25 mouse cellular contexts compared by ENCODE assay signal in the genomic region with DNA sequence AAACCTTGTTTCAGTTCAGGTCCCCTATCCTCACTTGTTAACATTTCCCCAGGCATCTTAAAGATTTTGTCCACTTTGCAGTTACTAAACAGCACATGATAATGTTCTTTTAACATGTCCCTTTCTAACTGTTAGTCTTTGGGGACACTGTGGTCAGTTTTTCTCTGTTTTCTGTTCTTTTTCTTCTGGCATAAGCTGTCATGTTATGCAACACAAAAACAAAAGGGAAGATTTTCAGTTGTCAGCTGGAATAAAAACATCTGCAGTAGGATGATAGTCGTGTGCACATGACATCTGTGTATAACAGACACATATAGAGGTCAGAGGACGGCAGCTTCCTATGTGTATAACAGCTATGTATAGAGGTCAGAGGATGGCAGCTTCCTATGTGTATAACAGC. TPM values are rescaled to one million over a fixed set of nuclear protein-coding genes. Genes with fewer than 3 reads are reported as not detected.
"Had no signal": no experiment of that assay in that cellular context is flagged by ENCODE, and none has a peak within 500 bp of the region (broad histone marks: within the 10 kb centered on the region; RNA-seq: fewer than 3 reads in every experiment).

No protein-coding gene starts in this region.

- H3K27ac ChIP-seq: heart, adult 2 months; hindbrain, embryonic 13.5 days; hindbrain, embryonic 15.5 days; hindbrain, postnatal 0 days; kidney, embryonic 15.5 days; kidney, postnatal 0 days; limb, embryonic 13.5 days; limb, embryonic 15.5 days; liver, embryonic 12.5 days; liver, embryonic 14.5 days had no signal

- H3K4me1 ChIP-seq: liver, embryonic 12.5 days had no signal

- ATAC-seq: hindbrain, postnatal 0 days; intestine, embryonic 16.5 days; liver, embryonic 12.5 days had no signal

- H3K4me3 ChIP-seq: heart, adult 2 months; heart, embryonic 12.5 days; hindbrain, embryonic 13.5 days; hindbrain, embryonic 15.5 days; kidney, embryonic 15.5 days; limb, embryonic 13.5 days; limb, embryonic 15.5 days; liver, embryonic 12.5 days had no signal

- H3K4me2 ChIP-seq: heart, embryonic 12.5 days; hindbrain, embryonic 13.5 days; hindbrain, embryonic 15.5 days; kidney, embryonic 15.5 days; limb, embryonic 13.5 days; limb, embryonic 15.5 days; liver, embryonic 12.5 days had no signal

- H3K36me3 ChIP-seq: heart, embryonic 12.5 days; hindbrain, embryonic 13.5 days; hindbrain, embryonic 15.5 days; kidney, embryonic 15.5 days; limb, embryonic 13.5 days; limb, embryonic 15.5 days; liver, embryonic 12.5 days had no signal

- DNase-seq: gastrocnemius, postnatal 10 days; gastrocnemius, postnatal 25 days; heart, adult 2 months; heart, postnatal 10 days; heart, postnatal 36 days; kidney, adult 11 months; kidney, adult 2 months; kidney, adult 9 months; kidney, postnatal 14 days; kidney, postnatal 36 days; layer of hippocampus, adult 9-11 months; layer of hippocampus, postnatal 36 days; left cerebral cortex, postnatal 4 days had no signal

- H3K9ac ChIP-seq: heart, embryonic 12.5 days; hindbrain, embryonic 13.5 days; hindbrain, embryonic 15.5 days; kidney, embryonic 15.5 days; limb, embryonic 13.5 days; limb, embryonic 15.5 days; liver, embryonic 12.5 days; liver, embryonic 14.5 days had no signal

- H3K27me3 ChIP-seq: heart, embryonic 12.5 days; hindbrain, embryonic 13.5 days; hindbrain, embryonic 15.5 days; kidney, embryonic 15.5 days; limb, embryonic 13.5 days; limb, embryonic 15.5 days had no signal

- H3K9me3 ChIP-seq: heart, embryonic 12.5 days; hindbrain, embryonic 13.5 days; hindbrain, embryonic 15.5 days; kidney, embryonic 15.5 days; limb, embryonic 13.5 days; limb, embryonic 15.5 days; liver, embryonic 12.5 days had no signal

RNA-seq across cellular contexts. Expression of gene Plekhh2, which starts 5.8 kb away (rescaled TPM):
- total RNA-seq: hematopoietic stem cell, adult 5-6 weeks had no signal
